Mouse (Mus musculus) layer of hippocampus, adult 2 months (tissue): ENCODE measurements at regions not wholly inside any gene's neighbourhood (a gene's known extent, or its start where the extent isn't known, plus 50 kb on each side); places are given as distances from the start of the nearest gene placed in this dataset.

ENCODE experiments used
- DNase-seq, 2 experiments: peaks; one replicate each; pipeline ENCODE4 v3.0.0; 2022; ENCODE audit warnings: low spot score in 2 of 2
- H3K27ac ChIP-seq: fragments of 200-600 bp; 2 replicates; pipeline ENCODE4 v1.8.1; 2022
- H3K4me3 ChIP-seq: fragments of 200-600 bp; 2 replicates; pipeline ENCODE4 v1.8.1; 2022; ENCODE audit warnings: mild to moderate bottlenecking
- CTCF ChIP-seq: fragments of 200-600 bp; conservative IDR thresholded peaks from 2 replicates; pipeline ENCODE4 v1.8.1; 2022; ENCODE audit warnings: antibody characterized with exemption, mild to moderate bottlenecking, moderate library complexity

DNA sequence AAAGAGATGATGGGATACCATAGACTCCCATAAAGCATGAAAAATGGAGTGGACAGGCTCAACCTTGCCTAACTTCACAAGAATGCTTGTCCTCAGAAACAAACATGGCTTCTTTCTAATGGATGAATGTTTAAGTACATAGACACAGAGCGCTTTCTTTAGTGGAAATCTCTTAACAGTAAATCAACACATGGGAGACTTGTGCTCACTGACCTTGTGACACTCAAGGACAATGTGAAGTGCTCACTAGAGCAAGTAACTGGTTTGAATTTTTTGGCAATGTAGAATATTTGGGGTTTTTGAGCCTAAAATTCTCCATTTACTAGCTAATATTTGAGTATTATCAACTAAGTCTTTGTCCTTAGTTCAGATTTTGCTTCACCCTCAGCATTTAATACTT is 88.0 kb downstream of the Tent5c start:
- no peak for TF ChIP-seq CTCF
- DNase-seq = no peak
- no peak overlapping the region for H3K4me3 ChIP-seq
- no peak overlapping the region for H3K27ac ChIP-seq

DNA sequence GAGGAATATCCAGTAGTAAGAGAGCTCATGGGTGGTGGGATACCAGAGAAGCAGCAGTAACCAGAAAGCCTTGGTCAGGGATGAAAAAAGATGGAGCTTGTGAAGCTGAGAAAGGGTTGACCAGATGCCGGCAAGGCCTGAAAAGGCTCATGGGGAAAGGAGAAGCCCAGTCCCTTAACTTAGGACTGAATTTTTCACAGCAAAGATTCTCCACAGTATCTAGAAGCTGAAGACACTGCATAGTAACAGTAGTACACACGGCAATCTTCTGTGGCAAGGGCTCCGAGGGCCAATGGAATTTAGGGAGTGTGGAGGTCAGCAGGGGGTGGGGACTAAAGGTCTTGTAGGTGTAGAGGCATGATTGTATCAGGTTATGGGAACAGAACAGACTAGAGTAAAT is 91.6 kb downstream of the Tent5c start:
- TF ChIP-seq CTCF = no peak
- Histone ChIP-seq H3K27ac (no peak overlapping the region), H3K4me3 (no peak overlapping the region)
- no peak for DNase-seq

DNA sequence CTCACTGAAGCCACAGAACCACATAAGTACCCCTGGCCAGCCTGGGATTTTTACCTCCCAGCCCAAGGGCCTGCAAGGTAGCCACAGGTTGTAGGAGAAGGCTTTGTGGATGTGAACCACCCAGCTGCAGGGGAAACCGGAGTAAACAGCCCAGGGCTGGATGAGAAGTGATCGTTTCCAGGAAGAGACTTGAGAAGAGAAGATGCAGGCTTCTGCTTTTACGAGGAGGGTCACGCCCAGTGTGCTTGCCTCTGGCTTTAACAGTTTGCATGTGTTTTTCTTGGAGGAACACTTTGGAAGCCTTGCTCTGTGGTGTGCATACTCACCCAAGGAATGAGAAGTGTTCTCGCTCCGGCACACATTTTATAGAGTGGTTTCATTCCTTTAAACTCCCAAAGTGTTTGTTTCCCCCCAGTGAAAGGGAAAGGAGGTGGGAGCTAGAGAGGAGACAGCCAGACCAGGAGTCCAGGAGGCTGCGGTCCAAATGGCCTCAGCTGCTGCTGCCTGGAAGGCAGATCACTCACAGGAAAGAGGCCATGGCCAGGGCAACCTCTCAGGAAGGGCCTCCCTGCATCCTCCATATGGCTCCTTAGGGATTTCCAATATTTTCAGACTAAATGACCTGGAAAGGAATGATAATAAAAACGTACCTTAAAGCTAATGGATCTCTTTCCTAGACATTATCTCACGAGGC is 94.1 kb downstream of the Tent5c start:
- no peak for TF ChIP-seq CTCF
- no peak for DNase-seq
- H3K27ac ChIP-seq = no peak overlapping the region
- no peak overlapping the region for H3K4me3 ChIP-seq

DNA sequence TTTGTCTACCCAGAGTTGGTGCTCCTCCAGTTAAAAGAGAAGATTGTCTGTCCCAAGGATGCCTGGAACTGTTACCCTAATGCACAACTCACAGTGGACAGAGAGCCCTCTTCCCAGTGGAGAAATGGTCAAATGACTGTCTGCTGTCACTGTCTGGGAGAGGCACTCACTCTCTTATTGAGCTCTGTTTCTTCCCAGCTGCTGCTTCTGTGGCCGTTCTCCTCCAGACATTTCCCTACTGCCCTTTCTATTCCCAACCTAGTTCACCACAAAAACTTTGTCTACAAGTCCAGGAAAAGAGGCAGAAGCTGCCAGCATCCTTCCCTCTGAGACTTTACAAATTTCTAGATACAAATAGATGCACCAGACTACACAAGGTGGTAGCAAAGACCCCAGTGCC is 95.2 kb downstream of the Tent5c start:
- DNase-seq = no peak
- TF ChIP-seq CTCF = no peak
- Histone ChIP-seq H3K27ac (no peak overlapping the region), H3K4me3 (no peak overlapping the region)

DNA sequence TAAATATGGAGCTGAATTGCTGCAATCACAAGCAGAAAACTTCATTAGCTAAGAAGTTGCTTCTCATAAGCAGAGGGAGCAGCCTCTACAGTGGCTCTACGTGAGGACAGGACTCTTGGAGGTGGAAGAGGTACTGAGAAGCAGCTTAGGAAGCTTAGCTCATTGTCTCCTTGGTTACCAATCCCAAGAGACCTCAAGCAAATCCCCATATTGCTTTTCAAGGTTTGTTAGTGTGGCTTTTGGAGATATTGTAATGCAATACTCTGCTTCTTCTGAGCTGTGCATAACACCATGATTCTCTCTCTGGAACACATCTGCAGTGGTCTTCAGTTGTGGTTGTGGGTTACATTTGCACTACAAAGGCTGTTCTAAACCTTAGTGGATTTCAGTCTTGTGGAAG is 106.9 kb downstream of the Tent5c start:
- TF ChIP-seq CTCF = no peak
- H3K27ac ChIP-seq = no peak overlapping the region
- no peak overlapping the region for H3K4me3 ChIP-seq
- no peak for DNase-seq

DNA sequence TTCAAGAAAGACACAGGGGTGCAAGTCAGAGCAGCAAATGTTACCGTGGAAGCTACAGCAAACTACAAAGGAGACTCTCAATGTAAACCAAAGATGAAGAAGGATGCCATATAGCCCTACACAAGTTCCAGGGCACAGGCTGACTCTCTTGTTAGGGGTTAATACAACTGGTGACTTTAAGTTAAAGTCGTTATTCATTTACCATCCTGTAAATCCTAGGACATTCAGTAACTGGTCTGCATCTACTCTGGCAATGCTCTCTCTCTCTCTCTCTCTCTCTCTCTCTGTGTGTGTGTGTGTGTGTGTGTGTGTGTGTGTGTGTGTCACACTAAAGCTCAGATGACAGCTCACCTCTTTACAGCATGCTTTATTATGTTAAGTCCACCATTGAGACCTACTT is 107.8 kb downstream of the Tent5c start:
- H3K4me3 ChIP-seq = no peak overlapping the region
- no peak for DNase-seq
- H3K27ac ChIP-seq = no peak overlapping the region
- TF ChIP-seq CTCF = no peak

DNA sequence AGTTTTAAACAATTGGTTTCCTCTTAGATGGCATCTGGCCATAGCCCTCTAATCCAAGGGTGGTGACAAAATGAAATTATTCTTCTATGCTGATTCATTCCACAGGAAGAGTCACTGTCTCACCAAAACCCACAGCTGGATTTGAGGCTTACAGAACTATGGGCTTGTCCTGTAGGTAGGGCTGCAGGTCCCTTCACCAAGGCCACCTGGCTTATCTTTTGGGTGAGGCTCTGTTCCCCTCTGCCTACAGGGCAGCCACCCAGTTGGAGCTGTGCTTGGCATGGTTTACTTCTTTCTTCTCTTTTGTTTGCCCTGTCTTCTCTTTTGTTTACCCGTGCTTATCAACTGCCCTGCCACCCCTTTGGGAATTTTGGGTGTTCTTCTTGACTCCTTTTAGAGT is 113.0 kb downstream of the Tent5c start:
- no peak for TF ChIP-seq CTCF
- H3K4me3 ChIP-seq = no peak overlapping the region
- DNase-seq = no peak
- H3K27ac ChIP-seq = no peak overlapping the region

DNA sequence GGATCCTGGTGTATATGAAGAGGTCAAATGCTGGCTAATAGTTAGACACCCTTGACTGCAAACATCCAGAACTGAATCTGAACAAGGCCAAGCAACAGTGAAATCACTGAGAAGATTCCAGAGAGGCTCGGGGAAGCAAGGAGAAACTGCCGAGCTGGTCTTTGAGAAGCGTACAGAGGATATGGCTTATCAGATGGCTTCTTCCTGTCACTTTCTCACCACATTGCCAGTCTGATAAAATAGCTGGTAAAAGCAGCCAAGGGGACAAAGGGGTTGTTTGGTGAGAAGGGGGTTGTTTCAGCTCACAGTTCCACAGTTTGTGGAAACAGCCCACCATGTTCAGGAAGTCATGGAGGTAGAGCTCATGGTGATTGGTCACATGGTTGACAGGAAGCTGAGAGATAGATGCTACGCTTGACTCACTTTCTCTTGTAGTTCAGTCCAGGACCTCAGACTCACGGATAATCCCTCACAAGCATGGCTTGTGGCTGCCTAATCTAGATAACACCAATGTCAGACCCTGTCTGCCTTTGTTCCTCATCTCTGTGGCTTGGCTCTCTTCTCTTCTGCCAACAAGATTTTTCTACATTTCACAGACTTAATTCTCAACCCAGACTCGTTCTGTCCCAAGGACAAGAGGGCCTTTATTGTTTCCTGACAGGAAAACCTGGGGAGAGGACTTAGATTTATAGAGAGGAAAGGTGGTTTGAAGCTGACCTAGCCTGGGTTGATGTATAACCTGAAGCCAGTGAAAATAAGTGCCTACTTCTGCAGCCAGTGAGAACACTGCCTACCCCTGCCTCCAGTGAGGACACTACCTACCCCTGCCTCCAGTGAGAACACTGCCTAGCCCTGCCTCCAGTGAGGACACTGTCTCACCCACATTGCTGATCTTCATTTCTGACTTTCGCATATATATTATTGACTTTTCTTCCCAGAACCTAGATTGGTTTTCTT is 122.0 kb downstream of the Tent5c start:
- no peak for TF ChIP-seq CTCF
- Histone ChIP-seq H3K4me3 (no peak overlapping the region), H3K27ac (no peak overlapping the region)
- no peak for DNase-seq

DNA sequence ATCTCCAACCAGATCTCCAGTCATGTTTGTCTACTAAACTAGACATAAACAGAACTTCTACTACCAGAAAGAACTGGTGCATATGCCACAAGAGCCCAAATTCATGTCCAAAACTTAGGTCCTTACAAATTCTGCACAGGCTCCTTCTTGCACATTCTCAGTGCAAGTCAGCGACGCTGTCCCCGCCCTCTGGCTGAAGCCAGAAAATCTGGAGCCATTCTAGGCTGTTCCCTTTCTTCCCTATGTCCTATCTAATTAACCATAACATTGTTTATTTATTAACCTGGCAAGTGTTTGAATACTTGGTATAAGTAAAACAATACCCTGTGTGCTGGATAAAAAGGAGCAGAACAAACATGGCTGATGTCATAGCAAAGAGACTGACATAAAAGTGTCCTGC is 122.7 kb downstream of the Tent5c start:
- TF ChIP-seq CTCF = no peak
- H3K27ac ChIP-seq = no peak overlapping the region
- H3K4me3 ChIP-seq = no peak overlapping the region
- no peak for DNase-seq

DNA sequence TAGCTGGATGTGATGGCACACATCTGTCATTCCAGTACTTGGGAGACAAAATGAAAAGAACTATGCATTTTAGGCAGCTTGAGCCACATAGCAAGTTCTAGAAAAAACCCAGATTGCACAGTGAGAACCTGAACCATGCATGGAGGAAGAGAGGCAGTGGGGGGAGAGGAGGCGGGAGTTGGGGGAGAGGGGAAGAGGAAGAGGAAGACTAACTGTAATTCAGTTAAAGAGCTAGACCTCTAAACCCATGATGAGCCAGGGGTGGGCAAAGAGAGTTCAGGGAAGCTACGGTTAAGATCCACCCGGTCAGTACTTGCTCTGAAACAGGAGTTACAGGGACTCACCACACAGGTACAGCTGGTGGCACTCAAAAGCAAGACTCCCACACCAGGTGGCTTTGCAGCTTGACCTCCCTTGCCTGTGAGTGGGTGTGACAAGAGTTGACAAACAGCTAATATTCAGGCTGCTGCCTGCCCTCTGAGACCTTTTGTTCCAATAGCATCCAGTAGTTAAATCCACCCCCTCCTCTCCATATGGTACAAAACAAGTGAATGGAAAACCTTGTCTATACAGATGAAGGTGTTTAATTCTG is 123.7 kb downstream of the Tent5c start:
- Histone ChIP-seq H3K4me3 (no peak overlapping the region), H3K27ac (no peak overlapping the region)
- DNase-seq = no peak
- no peak for TF ChIP-seq CTCF

DNA sequence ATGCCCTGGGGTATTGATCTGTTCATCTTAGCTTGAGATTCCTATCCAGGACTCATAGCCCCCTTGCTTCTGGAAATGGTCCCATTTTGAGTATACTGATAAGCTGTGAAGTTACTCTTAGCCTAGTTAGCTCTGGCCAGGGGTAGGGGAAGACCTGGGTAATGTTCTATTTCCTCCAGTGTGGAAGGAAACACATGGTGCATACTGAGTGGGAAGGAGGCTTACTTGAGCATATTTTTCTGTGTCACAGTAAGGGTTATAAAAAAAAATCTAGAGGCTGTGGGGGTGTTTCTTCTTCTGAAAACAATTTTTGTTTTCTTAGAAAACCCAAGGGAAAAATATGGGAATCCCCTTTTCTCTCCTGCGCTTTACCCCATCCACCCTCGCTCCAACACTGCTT is 124.4 kb downstream of the Tent5c start:
- no peak overlapping the region for H3K27ac ChIP-seq
- no peak for TF ChIP-seq CTCF
- no peak for DNase-seq
- H3K4me3 ChIP-seq = no peak overlapping the region

DNA sequence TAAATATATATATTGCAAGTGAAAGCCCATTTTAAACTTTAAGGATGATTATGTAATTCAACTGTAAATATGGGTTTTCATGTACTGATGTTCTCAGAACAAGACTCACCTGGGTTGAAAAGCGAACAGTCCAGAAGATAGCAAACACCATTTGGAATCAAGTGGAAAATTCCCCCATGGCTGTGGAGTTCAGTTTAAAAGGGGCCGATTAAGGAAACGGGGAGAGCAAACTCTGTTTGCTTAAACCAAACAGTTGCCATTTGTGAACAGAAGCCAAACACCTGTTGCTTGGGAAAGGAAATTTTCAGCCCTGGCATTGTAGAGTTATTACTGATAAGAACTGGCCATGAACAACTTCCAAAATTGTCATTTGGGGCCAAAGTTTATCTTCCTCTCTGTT is 126.1 kb downstream of the Tent5c start:
- Histone ChIP-seq H3K4me3 (no peak overlapping the region), H3K27ac (no peak overlapping the region)
- TF ChIP-seq CTCF = no peak
- no peak for DNase-seq

DNA sequence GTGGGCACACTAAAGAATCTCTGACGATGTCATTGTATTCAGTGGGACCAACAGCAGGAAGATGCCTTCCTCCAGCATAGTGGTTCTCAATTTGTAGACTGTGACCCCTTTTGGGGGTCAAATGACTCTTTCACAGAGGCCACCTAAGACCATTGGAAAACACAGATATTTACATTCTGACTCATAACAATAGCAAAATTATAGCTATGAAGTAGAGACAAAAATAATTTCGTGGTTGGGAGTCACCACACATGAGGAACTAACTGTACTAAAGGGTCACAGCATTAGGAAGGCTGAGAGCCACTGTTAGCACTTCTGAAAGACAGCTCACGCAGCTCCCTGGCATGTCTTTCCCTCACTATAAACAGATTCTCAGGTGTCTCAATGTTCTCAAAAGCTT is 129.1 kb downstream of the Tent5c start:
- no peak for TF ChIP-seq CTCF

More for the DNA sequence above, 129.1 kb downstream of the Tent5c start:
- DNase-seq = no peak
- Histone ChIP-seq H3K27ac (no peak overlapping the region), H3K4me3 (no peak overlapping the region)
